Mouse (Mus musculus): ENCODE measurements around the gene Gm17482. TPM values are rescaled to one million over a fixed set of nuclear protein-coding genes. Genes with fewer than 3 reads are reported as not detected.

Gene Gm17482
- total RNA-seq, 2 experiments from 2014 or later, result not detected

DNA sequence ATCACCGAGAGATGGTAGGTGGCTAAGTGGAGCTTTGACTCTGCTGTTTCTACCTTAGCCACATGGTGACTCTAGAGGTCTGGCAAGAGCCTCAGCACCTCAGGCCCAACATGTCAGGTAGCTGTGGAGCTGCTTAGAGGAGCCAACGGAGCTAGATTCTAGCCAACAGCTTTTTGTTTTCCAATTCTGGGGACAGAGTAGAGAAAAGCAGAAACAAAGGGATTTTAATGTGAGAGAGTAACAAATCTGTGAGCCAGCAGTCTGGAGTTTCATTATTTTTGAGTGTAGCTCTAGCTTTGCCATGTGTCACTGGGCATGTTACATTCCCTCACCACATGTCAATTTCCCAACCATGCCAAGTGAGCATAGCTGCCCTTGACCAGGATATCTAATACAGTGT lies 17.1 kb downstream of the Gm17482 start:
- intact Hi-C loops (cut with DNase I), result no loop called here

DNA sequence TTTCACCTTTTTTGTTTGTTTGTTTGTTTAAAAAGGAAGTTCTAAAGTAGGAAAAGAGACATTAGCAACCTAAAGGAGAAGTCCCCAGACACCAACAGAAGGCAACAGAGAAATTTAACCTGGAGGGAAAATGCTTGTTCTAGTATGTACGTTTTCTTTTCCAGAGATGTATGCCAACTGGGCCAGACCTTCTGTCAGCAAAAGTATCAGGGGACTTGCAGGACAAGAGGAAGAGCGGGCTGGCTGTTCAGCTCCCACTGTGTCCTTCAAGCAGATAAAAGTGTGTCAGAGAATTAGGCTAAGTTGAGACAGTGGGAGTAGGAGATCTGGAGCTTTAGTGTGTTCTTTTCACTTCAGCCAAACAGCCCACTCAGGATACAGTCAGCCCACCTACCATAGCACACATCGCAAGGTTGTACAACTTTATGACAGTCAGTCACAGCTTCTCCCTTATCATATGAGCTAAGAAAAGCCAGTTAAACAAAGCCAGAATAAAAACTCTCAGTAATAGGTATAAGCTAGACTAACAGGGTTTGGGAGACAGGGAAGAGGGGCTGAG lies 18.4 kb downstream of the Gm17482 start:
- DNase-seq, result no peak
- intact Hi-C loops (cut with DNase I), result no loop called here

More for the DNA sequence above, 17.1 kb downstream of the Gm17482 start:
- no peak for DNase-seq

DNA sequence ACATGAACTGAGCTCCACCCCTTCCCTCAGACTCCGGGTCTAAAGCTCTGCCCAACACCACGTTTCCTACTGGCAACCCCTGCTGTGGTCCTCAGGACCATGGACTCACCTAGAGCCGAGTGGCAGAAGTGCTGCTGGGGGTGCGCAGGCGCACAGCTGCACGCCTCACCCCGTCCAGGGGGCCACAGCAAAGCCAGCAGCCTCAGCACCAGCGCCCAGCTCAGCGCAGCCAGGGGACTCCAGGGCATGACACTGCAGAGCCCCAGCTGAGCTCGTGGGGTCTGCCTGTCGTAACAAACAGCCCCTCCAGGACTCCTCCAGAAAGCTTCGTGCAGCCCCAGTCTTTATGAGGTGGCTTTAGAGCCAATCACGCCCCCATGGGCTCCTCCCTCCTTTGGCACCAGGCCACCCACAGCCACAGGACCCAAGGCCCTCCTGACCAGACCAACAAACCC lies 24.4 kb downstream of the Gm17482 start:
- intact Hi-C loops (cut with DNase I), result no loop called here
- DNase-seq, result peak; percentile 71

DNA sequence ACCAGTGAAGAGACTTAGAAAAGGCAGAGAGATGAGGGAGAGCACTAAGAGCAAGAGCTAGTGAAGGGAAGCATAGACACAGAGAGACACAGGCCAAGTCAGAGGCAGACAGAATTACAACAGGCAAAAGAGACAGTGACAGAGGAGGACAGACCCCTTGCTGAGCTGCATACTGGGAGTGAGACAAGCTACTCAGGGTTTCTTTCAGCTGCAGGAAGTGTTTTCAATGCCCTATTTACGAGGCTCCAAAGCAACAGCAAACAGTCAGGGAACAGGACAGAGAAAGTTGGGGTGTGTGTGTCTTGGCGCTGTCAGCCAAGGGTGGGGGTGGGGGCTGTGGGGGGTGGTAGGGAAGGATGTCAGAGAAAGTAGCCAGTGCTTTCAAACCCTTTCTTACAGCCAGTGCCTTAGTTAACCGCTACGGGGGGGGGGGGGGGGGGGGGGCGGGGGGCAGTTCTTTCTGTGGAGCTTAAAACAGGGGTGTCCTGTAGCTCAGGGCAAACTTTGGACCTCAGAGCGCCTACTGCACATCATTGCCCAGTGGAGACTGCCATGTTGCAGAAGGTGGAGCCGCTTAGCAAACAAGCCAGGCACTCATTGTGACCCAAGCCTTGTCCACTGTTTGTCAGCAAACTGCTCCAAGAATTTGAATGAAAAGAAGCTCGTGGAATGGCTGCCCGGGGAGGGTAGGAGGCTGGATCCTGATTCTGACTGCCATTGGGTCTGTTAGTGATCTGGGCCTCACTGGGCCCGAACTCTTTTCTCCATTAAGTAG lies 25.1 kb downstream of the Gm17482 start, which contains the start of gene Timp4:
TSS of gene Timp4 (minus strand) at position 107 of the 775 bp plus-strand sequence.
- intact Hi-C loops (cut with DNase I), result no loop called here
- peak; percentile 50 for DNase-seq

DNA sequence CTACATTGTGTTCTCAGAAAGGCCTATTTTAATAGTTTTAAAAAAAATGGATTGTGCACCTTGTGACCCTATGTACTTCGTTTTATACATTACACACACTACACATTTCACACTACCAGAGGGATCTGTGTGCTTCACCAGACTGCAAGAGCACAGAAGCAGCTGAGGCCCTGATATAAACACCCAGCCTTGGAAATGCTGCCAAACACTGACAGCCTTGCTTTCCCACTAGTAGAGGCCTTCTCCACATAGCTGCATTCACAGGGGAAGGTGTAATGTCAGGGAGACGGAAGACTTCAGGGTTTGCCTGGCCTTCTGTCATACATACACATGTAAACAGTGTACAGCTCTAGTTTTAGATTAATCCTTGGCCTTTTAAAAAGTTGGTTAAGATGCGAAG lies 28.0 kb downstream of the Gm17482 start:
- no peak for DNase-seq
- intact Hi-C loops (cut with DNase I), result no loop called here

DNA sequence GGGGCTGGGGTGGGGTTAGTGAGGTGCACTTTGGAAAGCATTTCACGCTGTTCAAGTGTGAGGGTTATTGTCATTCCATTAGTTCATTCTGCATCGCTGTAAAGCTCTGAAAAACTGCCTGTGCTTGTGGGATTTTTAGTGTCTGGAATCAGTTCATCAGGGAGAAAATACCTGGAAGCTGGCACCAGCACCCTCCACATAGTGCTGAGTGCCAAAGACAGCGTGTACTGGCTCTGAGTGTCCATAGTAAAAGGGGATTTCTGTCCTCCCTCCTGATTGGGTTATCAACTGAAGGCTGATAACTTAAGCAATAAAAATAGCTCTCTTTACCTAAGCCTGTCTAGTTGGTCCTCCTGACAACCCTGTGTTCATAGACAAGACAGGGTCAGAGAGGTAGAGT lies 33.4 kb downstream of the Gm17482 start:
- DNase-seq, result no peak
- intact Hi-C loops (cut with DNase I), result loop anchor here (10.0 kb wide), 1 partner anchor 216 kb away; no protein-coding TSS in a partner anchor

DNA sequence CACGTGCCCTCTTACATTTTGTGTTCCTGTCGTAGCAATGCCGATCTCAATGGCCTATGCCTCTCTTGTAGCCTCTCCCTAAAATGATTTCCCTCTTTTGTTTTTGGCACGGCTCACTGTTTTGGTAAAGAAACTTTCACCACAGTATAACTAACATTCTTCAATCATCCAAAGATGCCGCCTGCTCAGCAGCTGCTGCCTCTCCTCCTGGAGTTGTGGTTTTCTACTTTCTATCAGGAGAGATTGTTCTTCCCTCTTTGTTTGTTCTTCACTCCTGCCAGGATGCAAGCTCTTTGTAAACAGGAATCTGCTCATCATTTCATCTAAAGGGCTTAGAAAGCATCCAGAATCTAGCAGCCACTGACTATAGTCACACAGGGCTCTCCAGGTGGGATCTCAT lies 39.6 kb downstream of the Gm17482 start:
- intact Hi-C loops (cut with DNase I), result loop anchor here (5.0 to 10.0 kb wide), 3 partner anchors 89 to 339 kb away; no protein-coding TSS in a partner anchor

DNA sequence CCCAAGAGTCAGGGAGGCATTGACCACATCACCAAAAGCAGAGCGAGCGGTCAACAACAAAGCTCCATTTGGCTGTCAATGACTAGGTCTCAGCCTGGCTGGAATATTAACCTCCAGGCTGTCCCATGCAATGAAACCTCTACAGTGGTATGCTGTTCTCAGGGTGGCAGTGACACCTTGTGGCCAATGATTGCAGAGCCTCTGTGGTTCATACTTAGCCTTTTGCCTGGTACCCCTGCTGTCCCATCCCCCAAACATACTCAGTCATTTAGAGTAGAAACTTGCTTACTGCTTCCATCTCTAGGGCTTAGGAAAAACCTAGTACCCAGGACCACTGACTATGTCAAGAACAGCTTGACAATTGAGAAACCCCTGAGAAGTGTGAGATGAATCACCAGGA lies 40.8 kb downstream of the Gm17482 start:
- DNase-seq, result peak; percentile 76
- intact Hi-C loops (cut with DNase I), result loop anchor here (5.0 to 10.0 kb wide), 3 partner anchors 91 to 341 kb away; no protein-coding TSS in a partner anchor

More for the DNA sequence above, 39.6 kb downstream of the Gm17482 start:
- DNase-seq, result no peak

DNA sequence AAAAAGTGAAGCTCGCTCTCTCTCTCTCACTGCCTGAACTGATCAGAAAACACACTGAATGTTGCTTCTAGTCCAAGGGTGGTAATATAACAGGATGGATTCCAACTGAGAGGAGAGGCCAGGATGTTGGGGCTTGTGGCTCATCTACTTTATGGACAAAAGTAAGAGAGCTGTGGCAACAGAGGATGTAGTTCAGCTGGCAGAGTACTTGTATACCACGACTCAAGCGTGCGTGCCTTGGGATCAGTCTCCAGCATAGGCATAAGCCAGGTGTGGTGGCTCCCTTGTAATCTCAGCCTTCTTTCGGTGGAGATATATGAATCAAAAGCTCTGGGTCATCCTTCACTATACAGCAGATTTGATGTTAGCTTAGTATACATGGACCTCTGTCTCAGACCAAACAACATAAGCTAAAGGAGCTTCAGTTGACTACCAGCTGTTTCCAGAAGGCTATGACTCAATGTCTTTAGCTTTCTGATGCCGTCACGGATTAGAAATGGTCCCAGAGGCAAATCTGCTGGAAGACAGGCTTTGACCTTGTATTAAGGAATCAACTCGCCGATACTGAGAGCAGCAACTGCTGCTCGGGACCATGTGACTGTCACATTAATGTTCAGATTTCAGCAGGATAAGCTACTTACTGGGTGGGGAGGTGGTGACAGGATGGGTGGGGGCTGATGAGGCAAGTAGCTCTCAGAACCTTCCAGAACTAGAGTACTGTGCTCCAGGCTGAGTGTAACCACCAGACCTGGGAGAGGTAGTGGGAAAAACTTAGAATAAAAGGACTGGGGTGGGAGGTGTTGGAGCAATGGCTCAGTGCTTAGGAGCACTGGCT lies 41.6 kb downstream of the Gm17482 start:
- DNase-seq, result no peak
- intact Hi-C loops (cut with DNase I), result loop anchor here (5.0 to 10.0 kb wide), 3 partner anchors 91 to 341 kb away; no protein-coding TSS in a partner anchor

DNA sequence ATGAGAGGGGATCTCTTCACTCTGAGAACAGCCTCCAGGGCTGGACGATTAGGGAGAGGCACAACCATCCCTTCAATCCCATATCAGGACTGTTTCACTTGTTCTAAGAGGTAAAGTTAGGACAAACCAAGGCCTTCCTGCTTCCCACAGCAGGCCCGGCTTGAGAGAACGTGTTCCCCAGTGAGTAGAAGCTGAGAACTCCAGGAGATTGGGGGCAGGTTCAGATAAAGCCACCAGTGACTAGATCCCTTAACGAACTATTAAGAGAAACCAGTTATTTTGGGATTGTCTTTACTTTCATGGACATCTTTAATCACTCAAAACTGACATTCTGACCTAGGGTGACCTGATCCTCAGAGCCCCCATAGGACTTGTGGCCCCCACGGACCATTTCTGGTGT lies 42.4 kb downstream of the Gm17482 start:
- intact Hi-C loops (cut with DNase I), result loop anchor here (5.0 to 10.0 kb wide), 3 partner anchors 92 to 342 kb away; no protein-coding TSS in a partner anchor
- DNase-seq, result no peak

DNA sequence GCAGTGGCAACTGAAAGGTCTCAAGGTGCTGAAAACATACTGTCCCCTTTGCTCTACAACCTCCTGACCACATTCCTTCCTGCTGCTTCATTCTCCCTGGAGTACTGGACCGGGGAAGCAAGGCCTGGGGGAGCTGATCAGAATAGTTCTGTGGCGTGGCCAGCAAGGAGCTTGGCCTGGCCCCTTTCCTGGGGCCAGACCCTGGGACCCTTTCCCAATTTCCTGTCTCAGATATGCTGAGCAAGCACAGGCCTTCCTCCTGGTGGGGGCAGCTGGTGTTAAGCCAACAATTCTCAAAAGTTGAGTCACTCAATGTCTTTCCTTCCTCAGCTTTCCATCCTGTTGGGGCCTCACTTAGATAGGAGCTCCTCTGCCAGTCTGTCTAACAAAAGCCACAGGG lies 42.9 kb downstream of the Gm17482 start:
- intact Hi-C loops (cut with DNase I), result no loop called here
- no peak for DNase-seq

DNA sequence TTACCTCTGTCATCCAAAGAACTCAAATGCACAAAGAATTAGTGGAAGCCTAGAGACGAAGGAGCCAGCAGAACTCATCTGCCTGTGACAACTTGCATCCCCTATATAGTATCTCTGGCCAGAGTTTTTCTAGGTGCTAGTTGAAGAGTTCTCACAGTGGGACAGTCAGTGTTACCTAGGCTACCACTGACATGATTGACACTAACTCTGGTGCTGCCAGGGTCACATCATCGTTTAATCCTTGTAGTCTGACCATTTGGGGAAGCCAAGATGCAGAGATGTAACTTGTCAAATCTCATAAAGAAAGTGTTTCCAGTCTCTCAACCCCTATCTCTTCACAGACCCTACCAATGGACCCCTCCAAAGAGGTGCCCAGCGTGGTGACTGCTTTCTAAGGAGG lies 44.2 kb downstream of the Gm17482 start:
- intact Hi-C loops (cut with DNase I), result no loop called here

DNA sequence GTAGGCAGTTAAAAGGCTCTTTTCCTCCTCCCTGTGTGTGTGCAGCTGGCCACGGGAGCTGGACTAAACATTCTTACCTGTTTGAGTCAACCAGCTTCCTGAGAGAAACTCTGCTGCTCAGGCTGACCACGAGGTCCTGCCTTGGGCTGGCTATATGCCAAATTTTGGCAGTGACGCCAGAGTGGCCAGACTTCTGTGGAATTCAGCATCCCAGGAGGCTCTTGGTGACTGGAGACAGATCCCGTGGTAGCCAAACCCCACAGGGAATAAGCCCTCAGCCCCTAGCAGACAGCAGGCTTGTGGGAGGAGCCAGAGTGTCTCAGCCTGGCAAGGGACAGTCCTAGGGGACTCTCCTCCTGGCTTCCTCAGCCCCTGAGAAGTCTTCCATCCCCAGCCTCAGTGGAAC lies 44.7 kb downstream of the Gm17482 start:
- intact Hi-C loops (cut with DNase I), result no loop called here
- DNase-seq, result peak; percentile 29

More for the DNA sequence above, 44.2 kb downstream of the Gm17482 start:
- DNase-seq, result no peak

DNA sequence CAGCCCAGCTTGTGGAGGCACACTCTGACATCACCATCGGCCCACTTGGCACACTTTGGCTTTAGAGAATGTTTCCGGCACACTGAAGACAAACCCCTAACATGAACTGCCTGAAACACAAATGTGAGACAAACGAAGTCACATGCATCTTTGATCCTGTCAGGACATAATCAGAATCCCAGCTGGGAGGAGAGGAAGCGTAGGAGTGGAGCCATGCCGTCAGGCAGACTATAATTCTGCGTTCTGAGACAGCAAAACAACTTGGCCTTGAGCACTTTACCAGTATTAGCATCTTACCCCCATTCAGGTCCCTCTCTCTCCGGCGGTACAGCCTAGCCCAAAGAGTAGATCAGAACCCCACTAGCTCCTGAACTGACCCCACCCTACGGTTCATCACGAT lies 46.2 kb downstream of the Gm17482 start:
- intact Hi-C loops (cut with DNase I), result no loop called here
- DNase-seq, result no peak

DNA sequence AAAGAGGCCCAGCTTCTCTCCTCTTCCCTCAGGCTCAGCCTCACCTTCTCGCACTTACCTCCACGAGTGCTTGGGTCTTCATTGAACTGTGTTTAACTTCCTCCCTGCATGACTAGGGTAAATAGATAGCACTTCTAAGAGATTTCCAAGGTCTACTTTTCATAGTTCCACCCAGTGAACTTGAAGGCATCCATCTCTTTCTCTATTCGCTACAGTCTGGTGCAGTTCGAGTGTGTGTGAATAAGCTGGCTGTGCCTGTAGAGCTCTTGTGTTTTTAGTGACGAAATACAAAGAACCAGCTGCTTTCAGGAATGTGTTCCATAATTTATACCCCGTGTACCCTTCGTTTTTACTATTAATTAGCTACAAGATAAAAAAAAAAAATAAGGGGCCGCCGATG lies 47.6 kb downstream of the Gm17482 start:
- no peak for DNase-seq
- intact Hi-C loops (cut with DNase I), result no loop called here

DNA sequence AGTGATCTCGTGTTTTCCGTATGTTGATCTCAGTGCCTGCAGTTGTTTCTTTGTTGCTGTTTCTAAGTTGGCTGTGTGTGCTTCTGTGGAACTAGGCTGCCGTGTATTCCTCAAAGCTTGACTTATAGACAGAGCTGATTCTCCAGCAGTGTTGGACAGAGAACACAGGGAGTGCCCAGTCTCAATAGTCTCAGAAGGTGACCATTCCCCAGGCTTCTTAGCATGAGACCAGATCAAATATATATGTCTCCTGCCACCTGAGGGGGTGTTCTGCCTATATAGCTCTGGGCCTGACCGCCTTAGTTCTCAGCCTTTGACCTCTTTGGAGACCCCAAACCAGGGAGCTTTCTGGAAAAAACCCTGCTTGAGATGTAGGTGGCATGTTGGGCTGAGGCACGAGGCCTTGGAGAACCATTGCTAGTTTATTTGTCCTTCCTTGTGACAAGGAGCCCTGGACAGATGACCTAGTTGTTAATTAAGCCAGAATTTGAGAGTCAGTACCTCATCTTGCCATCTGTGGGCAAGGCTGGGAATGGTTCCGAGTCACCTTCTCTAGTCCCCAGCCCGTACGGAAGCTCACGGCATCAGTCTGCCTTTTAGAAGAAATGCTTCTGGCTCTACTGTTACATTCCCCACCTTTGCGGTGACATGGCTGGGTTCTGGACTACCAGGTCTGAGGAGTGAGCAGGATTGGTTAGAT lies 48.1 kb downstream of the Gm17482 start:
- DNase-seq, result no peak
- intact Hi-C loops (cut with DNase I), result no loop called here

DNA sequence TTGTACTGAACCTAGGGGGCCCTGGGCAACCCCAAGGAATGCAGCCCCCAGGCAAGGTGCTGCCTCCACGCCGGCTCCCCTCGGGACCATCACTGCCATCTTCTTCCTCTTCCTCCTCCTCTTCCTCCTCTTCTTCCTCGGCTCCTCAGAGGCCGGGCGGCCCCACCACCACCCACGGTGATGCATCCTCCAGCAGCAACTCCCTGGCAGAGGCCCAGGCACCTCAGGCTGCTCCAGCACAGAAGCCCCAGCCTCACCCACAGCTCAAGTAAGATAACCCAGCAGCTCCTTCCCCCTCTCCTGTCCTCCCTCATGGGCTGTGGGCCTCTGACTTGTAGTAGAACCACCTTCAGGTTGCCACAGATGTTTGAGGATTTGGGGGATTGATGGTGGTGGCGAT lies 50.9 kb downstream of the Gm17482 start:
- no peak for DNase-seq
- intact Hi-C loops (cut with DNase I), result no loop called here

DNA sequence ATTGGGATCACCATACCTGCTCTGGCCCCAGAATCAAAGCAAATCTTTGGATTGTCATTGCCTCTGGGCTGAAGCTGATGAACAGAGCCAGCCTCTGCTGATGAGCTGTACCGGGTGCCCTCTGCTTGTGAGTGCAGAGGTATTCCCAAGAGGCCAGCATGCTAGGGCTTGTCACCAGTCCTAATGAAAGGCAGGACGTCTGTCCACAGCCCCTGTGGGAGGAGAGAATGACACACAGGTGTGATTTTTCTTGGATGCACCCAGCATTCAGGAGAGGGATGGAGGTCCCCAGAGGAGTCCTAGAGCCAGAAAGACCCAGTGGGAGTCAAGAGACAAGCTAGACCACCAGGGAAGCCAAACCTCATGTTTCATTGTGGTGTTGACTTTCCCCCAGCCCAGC lies 52.5 kb downstream of the Gm17482 start:
- intact Hi-C loops (cut with DNase I), result loop anchor here (10.0 kb wide), 1 partner anchor 255 kb away; no protein-coding TSS in a partner anchor
- DNase-seq, result no peak

DNA sequence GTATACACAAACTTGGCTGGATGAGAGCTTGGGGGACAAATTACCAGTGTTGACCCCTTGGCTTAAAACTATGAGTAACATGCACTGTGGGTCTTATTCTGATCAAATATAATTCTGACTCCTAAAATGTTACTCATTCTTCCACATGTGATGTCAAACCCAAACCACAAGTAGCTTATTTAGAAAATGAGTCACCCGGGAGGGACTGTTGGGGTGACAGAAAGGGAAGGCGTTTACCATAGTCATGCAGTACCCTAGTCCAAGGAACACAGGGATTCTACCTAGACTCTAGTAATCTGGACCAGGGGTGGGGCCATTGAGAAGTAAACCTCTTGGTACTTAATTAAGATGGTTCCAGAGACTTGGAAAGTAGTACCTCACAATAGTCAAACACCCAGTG lies 57.0 kb downstream of the Gm17482 start:
- intact Hi-C loops (cut with DNase I), result loop anchor here (10.0 kb wide), 1 partner anchor 251 kb away; no protein-coding TSS in a partner anchor
- no peak for DNase-seq

DNA sequence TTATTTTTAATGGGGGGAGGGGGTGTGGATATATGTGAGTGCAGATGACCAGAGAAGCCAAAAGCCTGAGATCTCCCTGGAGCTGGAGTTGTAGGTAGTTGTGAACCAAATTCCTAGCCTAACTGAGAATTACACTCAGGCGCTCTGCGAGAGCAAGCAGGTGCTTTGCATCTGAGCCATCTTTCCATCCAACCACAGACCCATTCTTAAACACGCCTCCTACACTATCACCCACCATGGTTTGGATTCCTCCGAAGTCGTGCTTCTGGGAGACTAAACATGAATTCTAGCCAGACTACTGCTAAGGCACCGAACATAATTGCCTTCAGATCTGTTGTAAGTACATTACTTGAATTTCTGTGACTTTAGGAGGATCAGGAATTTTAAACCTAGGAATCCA lies 59.3 kb downstream of the Gm17482 start:
- intact Hi-C loops (cut with DNase I), result loop anchor here (10.0 kb wide), 1 partner anchor 248 kb away; no protein-coding TSS in a partner anchor
- no peak for DNase-seq

Data from left cerebral cortex, postnatal 4 days (tissue).